Mouse (Mus musculus) hindbrain, embryonic 11.5 days (tissue): ENCODE data around the gene Zdhhc8. TPM values are rescaled to one million over a fixed set of nuclear protein-coding genes. Genes with fewer than 3 reads are reported as not detected.

Experiments
- ATAC-seq: fragments of 200-750 bp; cut with Nextera tagmentation; 2 replicates; pipeline ENCODE4 v1.8.0; 2017; ENCODE audit warnings: mild to moderate bottlenecking, moderate TSS enrichment, moderate library complexity; ENCODE audit not compliant: low FRiP score
- DNase-seq: peaks from one replicate; pipeline ENCODE4 v3.0.0-alpha.2; 2015; ENCODE audit warnings: low spot score
- H3K27ac ChIP-seq: fragments of 300-500 bp; sonication (generic); 2 replicates; pipeline ENCODE4 v1.5.1; 2014; ENCODE audit warnings: mild to moderate bottlenecking, low read depth, low read length
- H3K27me3 ChIP-seq: fragments of 300-500 bp; sonication (generic); 2 replicates; pipeline ENCODE4 v1.6.1; 2014; ENCODE audit warnings: mild to moderate bottlenecking, low read length, moderate library complexity, mixed read lengths; ENCODE audit not compliant: control insufficient read depth, insufficient read depth
- H3K36me3 ChIP-seq: fragments of 300-500 bp; sonication (generic); 2 replicates; pipeline ENCODE4 v1.6.1; 2014; ENCODE audit warnings: mild to moderate bottlenecking, low read length, moderate library complexity, mixed read lengths; ENCODE audit not compliant: control insufficient read depth, insufficient read depth
- H3K4me1 ChIP-seq: fragments of 300-500 bp; sonication (generic); replicated peaks from 2 replicates; pipeline ENCODE4 v1.6.1; 2014; ENCODE audit warnings: low read length, mixed read lengths; ENCODE audit not compliant: control insufficient read depth, insufficient read depth
- H3K4me2 ChIP-seq: fragments of 300-500 bp; sonication (generic); replicated peaks from 2 replicates; pipeline ENCODE4 v1.6.1; 2014; ENCODE audit warnings: mild to moderate bottlenecking, low read depth, low read length
- H3K4me3 ChIP-seq: fragments of 300-500 bp; sonication (generic); 2 replicates; pipeline ENCODE4 v1.5.1; 2014; ENCODE audit warnings: low read depth, low read length
- H3K9ac ChIP-seq: fragments of 300-500 bp; sonication (generic); 2 replicates; pipeline ENCODE4 v1.6.1; 2014; ENCODE audit warnings: low read depth, low read length
- H3K9me3 ChIP-seq: fragments of 300-500 bp; sonication (generic); 2 replicates; pipeline ENCODE4 v1.6.1; 2016; ENCODE audit warnings: low read length; ENCODE audit not compliant: control insufficient read depth
- WGBS: fragments of 180-500 bp; shearing (Covaris S2); extraction: QIAGEN DNeasy Blood & Tissue Kit; methylation state at CpG from one replicate; pipeline ENCODE4 v1.1.7; 2014; 5-methylcytosine and 5-hydroxymethylcytosine counted together
- polyA plus RNA-seq: library from polyadenylated mRNA; unstranded; fragments of >200 nt; fragmentation: Nextera tagmentation; extraction: Ambion mirVana; gene quantifications from 2 replicates; pipeline ENCODE4 v1.2.1, GENCODE M21; 2014

Zdhhc8 gene
- polyA plus RNA-seq, 1 experiment from 2014 or later = 7.5 TPM

DNA sequence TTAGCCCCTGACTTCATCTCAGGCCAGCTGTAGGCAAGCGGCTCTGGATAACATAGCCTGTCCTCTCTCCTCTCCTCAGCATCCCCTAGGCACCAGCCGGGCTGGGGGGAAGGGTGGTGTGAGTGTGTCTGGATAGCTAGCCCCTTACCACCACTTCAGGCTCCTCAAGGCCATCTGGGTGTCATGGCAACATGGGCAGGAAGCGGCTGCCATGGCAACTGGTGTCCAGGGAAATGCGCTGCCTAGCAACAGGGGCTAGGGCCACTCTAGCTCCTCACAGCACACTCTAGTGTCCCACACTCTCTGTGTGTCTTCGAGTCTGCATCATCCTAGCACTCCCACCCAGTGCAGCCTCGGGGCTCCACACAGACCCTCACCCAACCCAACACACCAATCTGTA lies 21.2 kb downstream of the Zdhhc8 start:
- ATAC-seq (peak; percentile 94), DNase-seq (peak; percentile 97)
- Histone ChIP-seq H3K4me2 (peak overlapping the region; percentile 38), H3K27me3 (no peaks in the 10 kb centered on the region), H3K36me3 (no peaks in the 10 kb centered on the region), H3K27ac (peak overlapping the region; percentile 69), H3K9me3 (no peaks in the 10 kb centered on the region), H3K4me1 (peaks cover 16% of the 10 kb centered on the region), H3K9ac (peak overlapping the region; percentile 42; the same call in 1 of the 2 replicates), H3K4me3 (peak overlapping the region; percentile 16)
- whole genome bisulfite sequencing = 25% methylated on average over 6 of the region's 6 CpGs

DNA sequence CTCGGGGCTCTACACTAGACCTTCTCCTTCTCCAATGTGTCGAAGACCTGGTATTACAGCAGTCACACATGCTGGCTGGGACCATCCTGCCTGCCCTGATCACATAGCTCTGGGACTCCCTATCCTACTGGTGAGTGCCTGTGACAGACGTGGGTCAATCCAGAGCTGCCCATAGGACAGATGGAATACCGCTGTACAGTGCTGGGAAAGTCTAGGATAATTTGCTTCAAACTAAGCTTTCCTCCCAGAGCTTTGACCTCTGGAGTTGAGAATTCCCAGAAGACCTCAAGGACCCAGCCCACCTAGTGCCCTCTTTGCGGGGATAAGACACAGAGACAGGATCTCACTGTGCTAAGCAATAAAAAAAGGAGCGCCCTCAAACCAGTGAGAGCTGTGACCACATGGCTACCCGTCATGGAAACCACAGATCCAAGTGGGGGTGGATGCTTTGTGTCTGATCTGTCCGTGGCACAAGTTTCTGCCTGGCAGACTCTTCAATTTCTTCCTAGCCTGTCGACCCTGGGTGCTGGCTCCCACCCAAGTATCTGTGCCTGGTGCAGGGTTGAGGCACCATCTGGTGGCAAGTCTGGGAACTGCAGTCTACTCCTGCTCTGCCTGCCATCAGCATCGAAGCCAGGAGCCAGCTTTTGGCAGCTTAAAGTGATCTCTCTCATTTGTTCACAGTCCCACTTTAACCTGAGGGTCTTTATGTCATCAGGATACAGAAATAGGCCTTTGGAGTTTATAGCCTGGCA lies 23.3 kb downstream of the Zdhhc8 start:
- Histone ChIP-seq H3K27me3 (no peaks in the 10 kb centered on the region), H3K4me1 (peaks cover 16% of the 10 kb centered on the region), H3K36me3 (no peaks in the 10 kb centered on the region), H3K4me2 (no peak overlapping the region), H3K4me3 (no peak overlapping the region), H3K9me3 (no peaks in the 10 kb centered on the region), H3K27ac (no peak overlapping the region), H3K9ac (no peak overlapping the region)
- DNase-seq = peak; percentile 93
- no peak for ATAC-seq
- WGBS = 46% methylated on average over 10 of the region's 10 CpGs

DNA sequence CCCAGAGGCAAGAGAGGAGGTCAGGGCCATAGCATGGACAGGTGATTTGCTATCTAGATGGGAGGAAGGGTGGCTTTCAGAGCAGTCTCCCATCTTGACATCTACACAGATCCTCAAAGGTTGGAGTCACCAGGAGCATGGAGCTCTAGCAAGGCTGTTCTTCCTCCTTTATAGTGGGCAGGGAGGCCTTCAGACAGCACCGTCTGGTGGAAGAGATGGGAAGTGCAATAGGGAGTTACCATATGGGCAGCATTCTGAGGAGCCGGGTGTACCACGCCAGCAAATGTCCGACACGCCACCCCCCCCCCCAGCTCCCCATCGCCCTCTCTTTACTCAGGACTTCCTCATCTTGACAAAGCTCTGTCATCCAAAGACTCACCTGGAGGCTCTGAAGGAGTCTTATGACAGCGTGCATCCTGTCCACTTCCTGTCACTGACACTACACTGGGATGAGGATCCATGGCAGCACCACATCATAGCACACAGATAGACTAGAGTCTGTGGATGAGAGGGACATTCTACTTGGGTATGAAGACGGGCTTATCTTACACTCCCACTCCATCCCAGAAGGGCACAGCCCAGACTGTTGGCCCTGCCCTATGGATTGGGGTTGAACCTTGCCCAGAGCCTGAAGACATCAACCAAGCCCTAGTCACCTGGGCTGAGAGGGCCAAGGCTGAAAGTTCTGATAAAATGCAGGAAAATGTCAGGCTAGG lies 24.1 kb downstream of the Zdhhc8 start:
- ATAC-seq (no peak), DNase-seq (peak; percentile 79)
- Histone ChIP-seq H3K27me3 (no peaks in the 10 kb centered on the region), H3K4me1 (peaks cover 16% of the 10 kb centered on the region), H3K36me3 (no peaks in the 10 kb centered on the region), H3K27ac (no peak overlapping the region), H3K9me3 (no peaks in the 10 kb centered on the region), H3K9ac (no peak overlapping the region), H3K4me2 (no peak overlapping the region), H3K4me3 (no peak overlapping the region)
- 24% methylated on average over 8 of the region's 8 CpGs for WGBS

DNA sequence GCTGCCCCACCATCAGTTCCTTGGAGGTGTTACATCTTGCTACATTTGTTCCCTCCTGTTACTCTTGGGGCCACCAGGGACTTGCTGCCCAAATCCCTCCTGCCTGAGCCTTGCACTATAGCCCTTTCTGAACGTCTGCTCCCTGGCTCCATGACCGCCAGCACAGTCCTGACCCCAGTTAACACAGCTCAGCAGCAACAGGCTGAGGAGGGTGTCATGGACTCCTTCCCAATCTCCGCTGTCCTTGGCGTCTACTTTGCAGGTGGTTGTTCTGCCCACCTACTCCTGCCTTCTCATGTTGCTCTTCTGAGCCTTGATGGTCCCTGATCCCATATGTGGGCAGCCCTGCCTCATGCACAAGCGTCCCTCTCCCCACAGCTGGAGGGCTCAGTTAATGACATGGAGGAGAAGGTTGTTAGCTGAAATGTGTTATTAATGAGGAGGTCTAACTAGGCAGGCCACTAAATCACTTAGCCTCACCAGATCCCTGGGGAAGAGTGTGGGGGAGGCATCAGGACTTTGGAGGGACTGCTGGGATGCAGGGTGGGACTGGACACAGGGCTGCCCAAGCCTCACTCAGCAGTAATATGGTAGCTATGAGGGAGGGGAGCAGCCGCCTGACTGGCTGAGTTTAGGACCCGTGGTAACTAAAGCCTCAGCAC lies 31.4 kb downstream of the Zdhhc8 start:
- ATAC-seq (peak; percentile 34; the same call in 1 of the 2 replicates), DNase-seq (no peak)
- no peak overlapping the region for H3K9ac ChIP-seq
- H3K4me2 ChIP-seq = no peak overlapping the region
- H3K27me3 ChIP-seq = no peaks in the 10 kb centered on the region
- 55% methylated on average over 7 of the region's 7 CpGs for WGBS
- no peaks in the 10 kb centered on the region for H3K9me3 ChIP-seq
- no peak overlapping the region for H3K27ac ChIP-seq
- no peak overlapping the region for H3K4me3 ChIP-seq
- no peaks in the 10 kb centered on the region for H3K36me3 ChIP-seq
- H3K4me1 ChIP-seq = 0 out of 2 replicates have a peak, but pooled peaks cover 3% of the 10 kb centered on the region

DNA sequence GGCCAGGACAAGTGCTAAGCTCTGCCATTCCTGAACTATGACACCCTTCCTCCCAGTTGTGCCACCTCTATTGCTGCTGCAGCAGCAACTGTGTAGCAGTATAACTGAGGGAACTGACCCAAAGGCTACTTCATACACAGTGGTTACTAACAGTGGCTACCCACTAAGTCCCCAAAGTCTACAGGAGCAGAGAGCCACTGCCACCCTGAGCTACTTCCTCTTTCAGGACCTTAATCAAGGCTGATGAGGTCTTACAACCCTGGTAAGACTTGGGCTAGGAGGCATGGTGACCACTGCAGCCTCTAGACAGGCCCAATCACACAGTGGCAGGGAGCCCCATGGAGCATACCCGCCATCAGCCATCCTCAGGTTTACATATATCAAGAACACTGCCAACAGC lies 32.9 kb downstream of the Zdhhc8 start:
- no peaks in the 10 kb centered on the region for H3K9me3 ChIP-seq
- no peak overlapping the region for H3K27ac ChIP-seq
- DNase-seq = no peak
- ATAC-seq = no peak
- 95% methylated on average over 1 of the region's 1 CpGs for WGBS
- H3K27me3 ChIP-seq = no peaks in the 10 kb centered on the region
- no peaks in the 10 kb centered on the region for H3K36me3 ChIP-seq
- no peak overlapping the region for H3K4me2 ChIP-seq
- 0 out of 2 replicates have a peak, but pooled peaks cover 4% of the 10 kb centered on the region for H3K4me1 ChIP-seq
- no peak overlapping the region for H3K4me3 ChIP-seq
- H3K9ac ChIP-seq = no peak overlapping the region

DNA sequence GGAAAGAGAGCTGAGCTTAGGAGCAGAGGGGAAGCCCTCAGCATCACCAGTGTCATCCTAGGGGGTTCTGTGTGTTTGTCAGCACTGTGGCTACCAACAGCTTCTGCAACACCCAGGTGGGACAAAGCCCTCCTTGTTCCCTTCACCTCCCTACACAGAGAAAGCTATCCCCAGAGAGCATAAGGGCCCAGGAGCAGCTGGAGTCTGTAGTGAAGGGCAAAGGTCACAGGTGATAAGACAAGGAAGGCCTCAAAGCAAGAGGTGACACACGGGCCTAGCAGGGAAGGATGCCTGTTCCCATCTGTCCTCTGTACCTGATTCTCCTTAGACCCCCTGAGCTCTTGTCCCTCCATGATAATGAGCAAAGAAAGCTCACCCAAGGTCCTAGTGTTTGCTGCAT lies 33.3 kb downstream of the Zdhhc8 start:
- no peaks in the 10 kb centered on the region for H3K36me3 ChIP-seq
- 54% methylated on average over 1 of the region's 1 CpGs for WGBS
- no peak overlapping the region for H3K4me2 ChIP-seq
- no peak for DNase-seq
- no peak overlapping the region for H3K9ac ChIP-seq
- H3K4me3 ChIP-seq = no peak overlapping the region
- H3K27me3 ChIP-seq = no peaks in the 10 kb centered on the region
- no peak overlapping the region for H3K27ac ChIP-seq
- 0 out of 2 replicates have a peak, but pooled peaks cover 4% of the 10 kb centered on the region for H3K4me1 ChIP-seq
- no peaks in the 10 kb centered on the region for H3K9me3 ChIP-seq
- ATAC-seq = no peak

DNA sequence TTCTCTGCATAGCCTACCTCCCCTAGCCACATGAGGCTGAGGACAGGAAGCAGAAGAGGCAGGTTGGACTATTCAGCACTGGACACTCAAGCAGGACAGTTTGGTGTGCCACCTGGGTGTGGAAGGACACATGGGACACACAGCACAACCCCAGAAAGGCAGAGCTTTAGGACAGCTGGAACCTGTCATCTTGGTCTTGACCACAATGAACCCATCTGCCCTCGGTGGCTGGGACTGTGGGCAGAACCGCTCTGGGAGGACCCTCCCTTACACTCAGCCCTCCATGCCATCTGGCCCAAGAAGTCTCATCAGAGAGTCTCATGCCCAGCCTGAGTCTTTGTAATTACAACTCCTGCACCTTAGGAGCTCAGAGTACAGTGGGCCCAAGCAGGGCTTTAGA lies 34.9 kb downstream of the Zdhhc8 start:
- Histone ChIP-seq H3K27me3 (no peaks in the 10 kb centered on the region), H3K4me2 (no peak overlapping the region), H3K4me3 (no peak overlapping the region), H3K27ac (no peak overlapping the region), H3K36me3 (no peaks in the 10 kb centered on the region), H3K4me1 (peaks cover 5% of the 10 kb centered on the region; the same call in 1 of the 2 replicates), H3K9me3 (no peaks in the 10 kb centered on the region), H3K9ac (no peak overlapping the region)
- no peak for DNase-seq
- no peak for ATAC-seq
- 65% methylated on average over 2 of the region's 2 CpGs for WGBS

DNA sequence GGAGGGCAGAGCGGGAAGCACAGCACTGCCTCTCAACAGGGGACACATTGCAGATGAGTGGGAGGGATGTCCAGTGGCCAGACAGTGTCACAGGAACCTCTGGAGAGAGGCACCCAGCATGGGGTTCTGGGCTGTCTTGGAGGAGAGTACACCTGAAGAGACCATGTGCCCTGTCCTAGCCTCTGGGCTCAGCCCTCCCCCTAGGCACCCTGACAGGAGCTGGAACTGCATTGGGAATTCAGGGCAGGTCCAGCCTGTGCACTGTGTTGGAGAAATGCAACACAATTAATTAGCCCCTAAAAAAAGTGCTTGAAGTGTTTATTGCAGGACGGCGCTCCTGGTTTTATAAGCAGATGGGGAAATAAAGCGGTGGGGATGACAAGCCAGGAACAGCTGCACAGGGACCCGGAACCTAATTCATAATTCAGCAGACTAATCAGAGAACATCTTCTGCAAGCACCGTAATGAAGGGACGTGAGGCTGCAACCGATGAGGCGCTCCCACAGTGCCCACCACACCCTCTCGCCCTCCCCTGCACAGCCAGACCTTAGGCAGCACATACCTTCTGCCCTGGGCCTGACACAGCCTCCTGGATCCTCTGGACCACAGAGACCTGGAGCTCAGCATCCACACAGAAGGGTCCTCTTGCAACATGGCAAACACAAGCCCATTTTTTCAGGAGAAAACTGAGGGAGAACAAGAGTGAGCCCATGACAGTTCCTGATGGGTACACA lies 36.4 kb downstream of the Zdhhc8 start:
- Histone ChIP-seq H3K9ac (no peak overlapping the region), H3K27ac (no peak overlapping the region), H3K9me3 (no peaks in the 10 kb centered on the region), H3K4me2 (no peak overlapping the region), H3K4me3 (no peak overlapping the region), H3K36me3 (no peaks in the 10 kb centered on the region), H3K4me1 (peaks cover 9% of the 10 kb centered on the region; the same call in 1 of the 2 replicates), H3K27me3 (no peaks in the 10 kb centered on the region)
- peak; percentile 39; the same call in 1 of the 2 replicates for ATAC-seq
- 73% methylated on average over 10 of the region's 10 CpGs for WGBS
- no peak for DNase-seq
